Mouse (Mus musculus): ENCODE data around the gene Lyzl6.
A peak's percentile ranks its signal among the peaks of the same experiment; 100 is the strongest.

Gene Lyzl6

DNA sequence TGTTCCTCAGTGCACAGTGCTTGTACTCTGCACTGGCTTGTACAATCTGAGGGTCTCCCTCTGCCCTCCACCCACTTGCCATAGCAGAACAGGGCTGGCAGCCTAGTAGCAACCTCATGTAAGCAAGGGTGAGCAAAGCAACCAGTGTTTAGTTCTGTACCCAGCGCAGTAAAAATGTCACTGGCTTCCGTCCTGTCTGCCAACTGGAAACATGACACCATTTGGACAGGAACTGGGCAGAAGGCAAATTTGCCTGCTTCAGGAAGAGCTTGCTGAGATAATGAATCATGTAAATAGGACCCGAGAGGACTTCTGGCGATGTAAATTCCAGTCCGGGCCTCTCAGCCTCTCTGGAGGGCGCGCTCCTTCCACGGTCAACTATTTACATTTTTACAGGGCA is 7.0 kb upstream of the Lyzl6 start:
- peak; percentile 15 for DNase-seq (ENCODE audit: low read depth)

DNA sequence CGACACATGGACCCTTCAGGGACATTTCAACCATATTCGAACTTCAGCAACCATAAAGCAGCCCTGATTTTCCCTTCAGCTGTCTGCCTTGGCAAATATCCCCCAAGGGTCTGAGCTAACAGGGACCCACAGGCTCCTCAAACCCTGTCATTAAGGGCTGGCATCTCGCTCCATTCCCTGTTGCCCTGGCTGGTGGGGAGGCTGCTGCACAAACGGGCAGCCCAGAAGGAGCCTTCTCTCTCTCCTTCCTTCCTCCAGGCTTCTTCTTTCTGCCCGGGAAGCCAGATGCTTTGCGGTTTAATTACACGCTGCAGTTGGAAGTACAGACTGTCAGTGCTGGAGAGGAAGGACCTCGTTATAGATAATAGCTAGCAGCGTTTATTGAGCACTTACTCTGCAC is 4.5 kb upstream of the Lyzl6 start:
- no peak for DNase-seq (ENCODE audit: low read depth)

DNA sequence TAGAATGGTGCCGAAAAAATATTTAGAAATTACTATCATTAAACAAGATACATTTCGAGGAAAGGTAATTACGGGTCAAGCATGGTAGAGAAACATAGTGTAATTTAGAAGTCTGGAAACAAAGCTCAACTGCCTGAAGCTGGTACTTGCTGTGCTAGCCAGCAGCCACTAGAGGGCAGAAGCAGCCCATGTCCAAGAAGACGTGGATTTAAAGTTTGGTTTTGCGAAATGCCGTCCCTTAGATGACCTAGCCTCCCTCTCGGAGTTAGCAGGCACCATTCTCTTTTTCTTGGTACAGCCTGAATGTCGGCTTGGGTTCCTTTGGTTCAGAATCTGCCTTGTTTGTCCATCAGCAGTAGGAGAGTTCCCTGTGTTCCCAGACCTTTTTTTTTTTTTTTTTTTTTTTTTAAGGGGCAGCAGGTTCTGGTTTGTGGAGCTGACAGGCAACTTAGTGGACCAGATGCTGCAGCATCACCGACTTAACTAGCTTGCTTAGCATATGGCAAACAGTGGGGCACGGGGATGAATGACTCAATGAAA is 787 bp upstream of the Lyzl6 start:
- DNase-seq (ENCODE audit: low read depth), result peak; percentile 78

DNA sequence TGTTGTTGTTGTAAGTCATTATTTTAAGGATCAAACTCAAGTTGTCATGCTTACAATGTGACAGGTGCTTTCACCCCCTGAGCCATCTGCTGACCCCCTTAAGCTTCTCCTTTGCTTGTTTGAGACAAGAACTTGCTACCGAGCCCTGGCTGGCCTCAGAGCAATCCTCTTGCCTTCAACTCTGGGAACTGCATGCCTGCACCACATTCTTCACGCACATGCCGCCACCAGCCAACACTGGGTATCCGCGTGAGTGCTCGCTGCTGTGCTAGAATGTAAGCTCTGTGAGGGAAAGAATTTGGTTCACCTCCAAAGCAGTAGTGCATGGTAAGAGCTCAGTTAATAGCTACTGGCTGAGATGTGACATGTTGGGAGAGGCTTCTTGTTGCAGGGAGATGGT is 2.4 kb downstream of the Lyzl6 start:
- DNase-seq (ENCODE audit: low read depth), result no peak

DNA sequence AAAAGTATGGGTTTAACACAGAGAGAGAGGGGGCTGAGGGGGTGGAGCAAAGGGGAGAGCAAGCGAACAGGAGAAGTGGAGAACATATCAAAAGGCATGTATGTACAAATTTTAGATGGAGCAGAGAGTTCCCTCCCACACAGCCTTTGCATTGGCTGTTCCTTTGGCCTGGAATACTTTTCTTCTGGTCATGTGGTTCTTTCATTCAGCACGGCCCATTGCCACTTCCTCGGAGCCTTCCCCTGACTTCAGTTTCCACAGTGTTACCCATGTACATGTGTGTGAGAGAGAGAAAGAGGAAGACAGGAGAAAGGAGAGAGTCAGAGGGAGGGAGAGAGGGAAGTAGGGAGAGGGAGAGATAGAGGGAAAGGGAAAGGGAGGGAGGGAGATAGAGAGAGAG is 3.2 kb downstream of the Lyzl6 start:
- DNase-seq (ENCODE audit: low read depth), result no peak

DNA sequence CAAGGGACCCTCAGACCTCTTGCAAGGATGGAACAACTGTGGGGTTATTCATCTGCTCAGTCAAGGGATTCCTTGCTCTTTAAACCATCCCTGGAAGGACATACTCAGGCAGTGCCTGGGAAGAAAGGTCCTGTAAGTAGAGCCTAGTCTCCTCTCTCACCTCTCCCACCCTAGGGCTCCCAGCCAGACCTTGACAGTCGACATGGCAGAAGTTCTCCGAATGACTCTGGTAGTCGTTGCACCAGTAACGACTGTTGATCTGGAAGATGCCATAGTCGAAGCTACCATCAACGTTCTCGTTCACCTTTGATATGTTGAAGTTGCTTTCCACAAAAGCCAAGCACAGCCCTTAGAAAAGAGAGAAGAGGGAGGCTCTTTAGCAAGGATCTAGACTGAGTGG is 3.9 kb downstream of the Lyzl6 start:
- no peak for DNase-seq (ENCODE audit: low read depth)

DNA sequence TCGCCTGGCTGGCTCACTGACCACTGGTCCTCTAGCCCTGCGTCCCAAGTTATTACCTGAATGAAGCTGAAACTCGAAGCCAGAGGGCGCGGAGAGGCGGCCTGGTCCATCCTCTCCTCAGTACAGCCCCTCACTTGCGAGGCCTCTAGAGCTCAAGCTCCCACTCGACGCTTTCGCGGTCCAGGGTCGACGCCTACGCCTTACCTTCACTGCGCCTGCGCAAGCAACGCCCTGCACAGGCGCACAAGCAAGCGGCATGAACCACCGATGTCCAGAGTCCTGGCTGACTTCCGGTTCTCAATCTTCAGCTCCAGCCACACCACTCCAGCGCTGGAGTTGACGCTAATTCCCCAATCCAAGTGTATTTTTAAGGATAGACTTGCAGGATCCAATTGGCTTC is 11.2 kb downstream of the Lyzl6 start:
- no peak for DNase-seq (ENCODE audit: low read depth)

DNA sequence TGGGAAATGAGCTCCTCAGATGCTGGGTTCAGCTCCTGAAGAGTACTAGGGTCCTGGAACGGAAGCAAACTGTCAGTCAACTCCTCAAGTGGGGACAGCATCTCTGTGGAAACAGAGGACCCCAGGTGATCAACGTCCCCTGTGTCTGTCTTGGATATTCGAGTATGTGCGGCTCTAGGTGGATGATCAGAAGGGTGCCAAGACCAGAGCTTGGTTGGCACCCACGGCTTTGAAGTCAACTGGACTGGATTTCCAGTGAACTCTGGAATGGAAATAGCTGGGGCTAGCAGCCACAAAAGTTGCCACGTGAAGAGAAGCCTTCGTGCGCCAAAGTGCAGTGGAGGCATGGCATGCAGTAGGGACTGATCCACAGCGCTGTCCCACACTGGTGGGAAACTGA is 17.6 kb downstream of the Lyzl6 start, which contains the start of gene Gm884:
Gene Gm884 (minus strand): TSS at position 101 of the 400 bp plus-strand sequence.
- no peak for DNase-seq (ENCODE audit: low read depth)

DNA sequence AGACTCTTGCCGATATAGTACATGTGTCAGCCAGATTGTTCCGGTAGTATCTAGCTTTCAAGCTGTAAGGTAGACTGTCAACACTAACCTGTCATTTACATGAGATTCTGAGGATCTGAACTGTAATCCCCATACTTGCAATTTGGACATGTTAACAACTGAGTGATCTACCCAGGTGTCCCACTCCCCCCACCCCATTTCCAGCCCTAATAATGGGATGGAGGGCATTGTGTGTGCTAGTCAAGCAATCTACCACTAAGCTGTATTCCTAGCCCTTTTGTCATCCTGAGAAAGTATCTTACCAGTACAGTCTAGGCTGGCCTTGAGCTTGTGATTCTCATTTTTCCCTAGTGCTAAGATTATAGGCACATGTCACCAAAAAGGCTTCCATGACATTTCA is 27.9 kb downstream of the Lyzl6 start:
- no peak for DNase-seq (ENCODE audit: low read depth)

DNA sequence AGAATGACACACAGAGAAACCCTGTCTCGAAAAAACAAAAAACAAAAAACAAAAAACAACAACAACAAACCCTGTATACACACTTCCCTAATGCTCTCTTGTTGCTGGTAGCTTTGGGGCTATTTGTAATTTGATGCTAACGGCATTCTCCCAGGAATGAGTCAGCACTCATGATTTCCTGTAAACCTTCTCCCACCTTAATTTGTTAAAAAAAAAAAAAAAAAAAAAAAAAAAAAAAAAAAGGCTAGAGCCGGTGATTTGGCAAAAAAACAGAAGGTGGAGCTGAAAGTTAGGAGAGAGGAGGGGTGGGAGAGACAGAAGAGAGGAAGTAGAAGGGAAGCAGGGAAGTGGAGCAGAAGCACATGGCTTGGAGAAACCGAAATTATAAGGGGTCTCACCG is 32.1 kb downstream of the Lyzl6 start:
- DNase-seq (ENCODE audit: low read depth), result peak; percentile 57

All from 416B (cell line).